Mouse (Mus musculus) ovary, postnatal 14 days (tissue): ENCODE measurements around the gene Atp2b1.
"Not testable (repeated sequence)": the region's sequence is repeated elsewhere in the genome, so short reads cannot be mapped to it uniquely, and the experiment has no call there.

Experiments
- DNase-seq: peaks from one replicate; pipeline ENCODE4 v3.0.0; 2022; ENCODE audit warnings: low spot score

Atp2b1 gene

DNA sequence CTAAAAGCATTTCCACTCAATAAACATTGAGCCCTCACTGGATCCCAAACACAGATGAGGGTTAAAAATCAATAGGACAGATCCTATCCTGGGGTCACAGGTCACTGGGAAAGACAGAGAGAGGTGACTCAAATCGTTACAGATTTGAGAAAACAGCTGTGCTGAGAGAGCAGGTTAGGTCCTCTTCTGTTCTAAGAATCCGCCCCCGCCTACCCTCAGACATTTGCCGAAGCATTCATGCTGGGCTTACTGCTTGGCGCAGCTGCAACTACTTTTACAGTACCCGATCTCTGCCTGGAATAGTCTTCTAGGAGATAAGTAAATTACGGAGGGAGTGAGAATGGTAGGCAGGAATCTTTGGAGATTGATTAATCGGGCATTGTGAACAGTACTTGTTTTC is 47.9 kb downstream of the Atp2b1 start:
- DNase-seq: no peak

- no peak for DNase-seq
Observed at GRCm38 (mm10) chr10:98966407-98967215, 52.4 kb downstream of the Atp2b1 start.

DNA sequence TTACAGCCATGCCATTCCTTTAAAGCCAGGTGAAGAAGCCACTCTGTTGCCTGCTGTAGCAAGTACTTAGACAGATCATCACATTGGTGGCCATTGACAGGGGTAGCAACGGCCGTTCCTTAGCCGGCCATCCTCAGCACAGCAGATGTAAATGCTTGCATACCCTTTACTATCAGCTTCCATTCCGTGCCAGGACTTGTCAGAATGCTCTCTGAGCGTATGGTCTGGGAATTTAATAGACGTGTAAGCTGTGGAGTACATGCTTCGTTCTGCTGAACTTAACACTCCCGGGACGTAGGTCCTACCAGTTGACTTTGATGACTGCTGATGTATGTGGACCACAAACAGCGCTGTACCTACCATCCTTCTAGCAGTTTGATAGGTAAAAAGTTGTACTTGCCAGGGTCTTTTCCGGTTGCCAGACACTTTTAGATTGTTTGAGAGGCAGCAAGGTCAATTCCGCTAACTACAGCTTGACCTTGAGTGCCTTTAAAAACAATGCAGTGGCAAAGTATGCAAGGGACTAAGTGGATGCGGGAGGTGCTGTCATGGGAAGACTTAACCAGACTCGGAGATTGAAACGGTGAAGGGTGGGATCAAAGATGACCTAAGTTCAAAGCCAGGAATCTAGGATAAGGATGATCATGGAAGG is 53.2 kb downstream of the Atp2b1 start:
- no peak for DNase-seq

DNA sequence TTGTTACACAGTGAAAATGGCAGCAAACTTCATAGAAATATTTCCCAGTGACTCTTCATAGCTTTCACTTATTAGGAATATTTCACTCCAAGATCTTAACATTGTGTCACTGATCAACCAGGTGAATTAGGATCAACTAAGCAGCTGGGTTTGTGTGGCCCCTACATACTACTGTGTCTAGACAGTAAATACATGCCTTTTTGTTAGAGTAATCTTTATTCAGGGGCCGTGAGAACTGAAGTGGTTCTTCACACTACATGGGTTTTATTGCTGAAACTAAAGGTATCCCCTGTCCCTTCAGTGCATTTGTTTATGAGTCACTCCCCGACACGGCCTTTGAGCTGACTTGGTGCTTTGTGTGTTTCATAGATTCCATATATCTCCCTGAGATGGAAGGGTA is 56.7 kb downstream of the Atp2b1 start:
- DNase-seq: no peak

DNA sequence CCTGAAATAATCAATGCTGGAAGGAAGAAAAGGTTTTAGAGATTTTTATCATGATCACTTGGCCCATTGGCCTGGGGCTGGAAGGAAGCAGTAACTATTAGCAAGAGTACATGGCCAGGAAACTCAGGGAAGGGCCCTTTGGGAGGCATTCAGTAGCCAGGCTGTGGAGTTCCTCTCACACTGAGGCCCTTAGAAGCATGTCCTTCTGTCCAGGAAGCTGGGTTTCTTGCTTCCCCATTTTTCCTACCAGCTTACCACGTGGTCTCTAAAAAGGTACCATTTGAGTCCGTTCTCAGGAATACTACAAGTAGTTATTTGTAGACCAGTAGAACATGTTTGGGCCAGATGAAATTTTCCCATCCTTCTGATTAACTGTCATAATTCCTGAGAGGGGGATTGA is 58.2 kb downstream of the Atp2b1 start:
- DNase-seq: no peak

- DNase-seq: no peak
Observed at GRCm38 (mm10) chr10:98972912-98973605, 58.9 kb downstream of the Atp2b1 start.

- DNase-seq: no peak
Observed at GRCm38 (mm10) chr10:98974645-98975044, 60.4 kb downstream of the Atp2b1 start.

DNA sequence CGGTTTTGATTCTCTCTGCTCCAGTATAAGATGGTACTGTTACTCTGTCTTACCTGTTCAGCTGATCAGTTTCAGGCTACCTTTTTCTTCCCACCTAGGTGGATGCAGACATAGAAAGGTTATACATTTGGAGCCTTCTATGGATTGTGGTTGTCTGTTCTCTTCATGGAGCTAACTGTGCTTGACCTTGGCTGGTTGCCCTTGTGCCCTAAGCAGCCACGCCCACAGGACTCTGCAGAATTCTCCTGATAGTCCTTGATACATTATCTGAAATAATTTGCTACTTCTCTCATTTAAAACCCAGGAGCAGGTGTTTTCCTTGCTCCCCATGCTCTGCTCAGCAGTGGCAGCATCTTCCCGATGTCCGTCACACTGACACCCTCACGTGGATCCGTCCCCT is 61.4 kb downstream of the Atp2b1 start:
- DNase-seq: no peak

GRCm38 (mm10) chr10:98976877-98977494 is 62.8 kb downstream of the Atp2b1 start:
- no peak for DNase-seq

DNA sequence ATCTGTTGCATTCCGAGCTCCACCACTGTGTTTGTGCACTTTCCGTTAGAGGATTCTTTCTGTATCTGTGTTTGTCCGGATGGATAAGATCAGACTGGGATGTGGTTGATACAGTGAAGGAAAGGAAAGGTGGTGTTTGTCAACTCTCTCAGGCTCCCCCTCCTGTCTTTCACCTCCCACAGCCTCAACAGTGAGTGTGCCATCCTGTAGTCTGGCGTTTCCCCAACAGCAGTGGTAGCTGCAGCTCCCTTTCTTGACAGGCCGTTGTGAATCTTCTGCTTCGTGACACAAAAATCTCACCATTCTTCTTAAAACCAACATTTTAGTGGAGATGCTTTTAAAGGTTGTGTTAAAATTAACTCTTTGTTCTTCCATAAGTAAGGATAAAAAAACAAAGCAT is 64.6 kb downstream of the Atp2b1 start:
- DNase-seq: no peak

- DNase-seq: no peak
Observed at GRCm38 (mm10) chr10:98979296-98979695, 65.1 kb downstream of the Atp2b1 start.

DNA sequence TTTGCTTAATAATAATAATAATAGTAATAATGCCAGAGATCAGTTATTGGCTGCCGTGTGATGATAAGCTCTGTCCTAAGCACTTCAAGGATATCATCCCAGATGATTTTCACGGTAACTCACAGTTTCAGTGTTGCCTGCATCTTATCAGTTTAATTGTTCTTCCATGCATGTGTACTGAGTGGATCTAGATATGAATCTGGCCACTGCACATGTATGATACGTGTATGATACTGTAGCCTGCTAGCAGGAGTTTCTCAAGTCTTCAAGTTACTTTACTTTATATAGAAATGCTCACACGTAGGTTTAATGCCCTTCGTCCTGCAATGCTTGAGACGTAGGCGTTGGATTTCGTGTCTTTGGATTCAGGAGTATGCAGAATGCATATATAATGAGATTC is 65.7 kb downstream of the Atp2b1 start:
- no peak for DNase-seq

- DNase-seq: no peak
Observed at GRCm38 (mm10) chr10:98991964-98992363, 77.8 kb downstream of the Atp2b1 start.

DNA sequence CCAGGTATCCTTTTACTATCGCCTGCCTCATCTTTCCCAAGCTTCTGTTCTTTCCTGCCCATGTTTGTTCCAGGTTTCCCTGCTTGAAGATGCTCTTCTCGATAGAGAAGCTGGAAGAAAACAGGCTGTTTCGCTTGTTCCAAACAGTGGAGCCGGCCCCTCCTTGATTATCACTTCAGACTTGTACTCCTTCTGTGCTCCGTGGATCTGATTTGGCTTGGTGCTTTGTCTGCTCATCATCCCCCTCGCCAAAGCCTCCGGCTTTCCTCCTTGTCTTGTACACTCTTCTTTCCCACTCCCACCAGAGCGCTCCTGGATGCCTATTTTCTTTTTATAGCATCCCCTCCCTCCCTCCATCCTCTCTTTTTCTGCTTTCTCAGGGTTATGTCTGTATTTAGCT is 79.0 kb downstream of the Atp2b1 start:
- DNase-seq: no peak

- DNase-seq: not testable (repeated sequence)
Observed at GRCm38 (mm10) chr10:98995016-98995747, 81.0 kb downstream of the Atp2b1 start.

- no peak for DNase-seq
Observed at GRCm38 (mm10) chr10:99004866-99005265, 90.7 kb downstream of the Atp2b1 start.

DNA sequence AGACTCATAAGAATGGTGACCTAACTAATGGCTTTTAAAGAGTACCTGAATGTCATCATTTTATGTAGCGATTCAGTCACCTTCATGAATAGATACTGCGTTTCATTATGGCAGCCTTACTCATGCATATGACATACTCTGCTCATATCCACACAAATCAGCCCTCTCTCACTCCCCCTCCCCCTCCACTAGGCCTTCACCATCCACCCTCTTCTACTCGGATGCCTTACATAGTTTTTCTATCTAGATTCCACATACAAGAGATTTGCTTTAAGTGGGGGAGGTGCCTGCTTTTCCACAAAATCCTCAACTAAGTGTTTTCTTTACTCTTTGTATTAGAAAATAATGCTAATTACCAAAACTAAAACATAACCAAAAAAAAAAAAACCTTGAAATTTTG is 96.9 kb downstream of the Atp2b1 start:
- DNase-seq: no peak

- no peak for DNase-seq
Observed at GRCm38 (mm10) chr10:99012086-99012485, 97.9 kb downstream of the Atp2b1 start.

DNA sequence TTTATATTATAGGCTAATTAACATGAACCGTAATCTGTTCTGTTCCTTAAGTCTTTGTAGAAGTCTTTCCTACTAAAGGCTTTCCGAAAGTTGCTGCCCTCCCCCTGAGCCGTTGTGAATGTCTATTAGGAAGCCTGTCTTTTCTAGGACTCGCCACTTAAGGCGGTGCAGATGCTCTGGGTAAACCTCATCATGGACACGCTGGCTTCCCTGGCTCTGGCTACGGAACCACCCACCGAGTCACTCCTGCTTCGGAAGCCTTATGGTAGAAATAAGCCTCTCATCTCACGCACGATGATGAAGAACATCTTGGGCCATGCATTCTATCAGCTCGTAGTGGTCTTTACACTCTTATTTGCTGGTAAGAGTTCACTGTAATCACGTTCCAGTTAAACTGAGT is 100.5 kb downstream of the Atp2b1 start:
- DNase-seq: no peak

DNA sequence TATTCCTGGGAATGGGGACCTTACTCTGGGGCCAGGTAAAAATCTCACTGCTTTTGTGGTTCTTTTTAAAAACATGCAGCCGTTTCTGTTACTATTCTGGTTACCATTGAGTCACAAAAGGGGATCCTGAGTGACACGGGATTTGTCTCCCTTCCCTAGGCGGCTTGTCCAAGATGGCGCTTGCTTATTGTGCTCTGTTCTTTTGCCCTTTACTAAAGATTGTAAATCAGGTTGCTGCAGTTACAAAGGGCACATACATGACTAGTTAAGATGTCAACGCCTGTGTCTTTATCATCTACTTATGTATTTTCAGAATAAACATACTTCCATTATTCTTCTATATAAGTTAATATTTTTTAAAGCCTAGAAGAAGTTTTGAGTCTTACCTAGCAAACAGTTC is 102.8 kb downstream of the Atp2b1 start:
- no peak for DNase-seq

DNA sequence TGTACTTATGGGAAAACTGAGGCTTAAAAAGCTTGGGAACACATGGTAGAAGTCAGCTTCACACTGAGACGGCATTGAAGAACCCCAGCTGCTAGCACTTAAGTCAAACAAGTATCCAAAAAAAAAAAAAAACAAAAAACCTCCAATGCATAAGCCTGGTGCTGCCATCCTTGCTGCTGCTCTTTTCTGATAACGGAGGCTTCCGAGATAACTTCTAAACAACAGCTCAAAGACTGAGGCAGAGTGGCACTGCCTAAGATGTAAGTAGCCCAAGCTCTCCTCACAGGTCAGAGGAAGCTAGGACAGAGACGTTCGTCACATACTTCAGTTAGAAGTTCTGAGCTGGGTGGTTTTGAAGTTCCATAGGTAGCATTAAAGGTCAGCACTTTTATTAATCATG is 113.3 kb downstream of the Atp2b1 start:
- no peak for DNase-seq

- DNase-seq: no peak
Observed at GRCm38 (mm10) chr10:99029844-99030243, 115.6 kb downstream of the Atp2b1 start.
